Mouse (Mus musculus): Measurements from ENCODE around the gene Fam184a.

DNA sequence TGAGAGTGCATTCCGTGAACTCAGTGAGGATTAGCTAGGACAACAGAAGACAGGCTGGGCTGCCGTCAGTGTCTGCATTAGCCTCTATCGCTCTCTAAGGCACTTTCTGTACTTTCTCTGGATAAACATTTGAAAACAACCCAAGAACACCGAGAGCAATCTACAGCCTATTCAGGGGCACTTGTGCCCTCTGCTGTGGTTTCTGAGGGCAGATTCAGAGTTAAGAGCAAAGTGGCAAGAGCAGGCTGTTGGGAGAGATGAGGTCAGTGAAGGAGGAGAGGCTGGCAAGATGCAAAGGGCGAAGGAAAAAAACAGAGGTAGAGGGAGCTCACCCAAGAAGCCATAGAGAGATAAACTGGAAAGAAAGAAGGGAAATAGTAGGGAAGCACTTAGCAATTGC, 67.7 kb downstream of the Fam184a start:
- no peak for TF ChIP-seq POLR2A (IDR thresholded peaks at IDR 0.05; ENCODE audit: extremely low read depth, insufficient read depth, low read length)
- no peak for TF ChIP-seq CTCF (IDR thresholded peaks at IDR 0.05; ENCODE audit: extremely low read depth, insufficient read depth, low read length)
